Mouse (Mus musculus) forebrain, postnatal 0 days (tissue): ENCODE data around the gene Adra1b. TPM values are rescaled to one million over a fixed set of nuclear protein-coding genes. Genes with fewer than 3 reads are reported as not detected.

Experiments
- ATAC-seq: fragments of 200-750 bp; cut with Nextera tagmentation; 2 replicates; pipeline ENCODE4 v1.8.0; 2017; ENCODE audit warnings: mild to moderate bottlenecking, moderate library complexity
- DNase-seq: peaks from one replicate; pipeline ENCODE4 v3.0.0-alpha.2; 2015
- H3K27ac ChIP-seq: fragments of 300-500 bp; sonication (generic); 2 replicates; pipeline ENCODE4 v1.5.1; 2014; ENCODE audit warnings: low read depth, mild to moderate bottlenecking, antibody characterized with exemption, low read length, moderate library complexity, mixed read lengths
- H3K27me3 ChIP-seq: fragments of 300-500 bp; sonication (generic); 2 replicates; pipeline ENCODE4 v1.6.1; 2014; ENCODE audit warnings: mild to moderate bottlenecking, low read length, mixed read lengths; ENCODE audit not compliant: insufficient read depth
- H3K36me3 ChIP-seq: fragments of 300-500 bp; sonication (generic); 2 replicates; pipeline ENCODE4 v1.6.1; 2014; ENCODE audit warnings: mild to moderate bottlenecking, moderate library complexity; ENCODE audit not compliant: insufficient read depth
- H3K4me1 ChIP-seq: fragments of 300-500 bp; sonication (generic); 2 replicates; pipeline ENCODE4 v1.6.1; 2014; ENCODE audit warnings: antibody characterized with exemption; ENCODE audit not compliant: insufficient read depth
- H3K4me2 ChIP-seq: fragments of 300-500 bp; sonication (generic); 2 replicates; pipeline ENCODE4 v1.6.1; 2014; ENCODE audit warnings: low read depth, mild to moderate bottlenecking, moderate library complexity
- H3K4me3 ChIP-seq: fragments of 300-500 bp; sonication (generic); 2 replicates; pipeline ENCODE4 v1.5.1; 2014; ENCODE audit warnings: low read depth, low read length, mixed read lengths
- H3K9ac ChIP-seq: fragments of 300-500 bp; sonication (generic); 2 replicates; pipeline ENCODE4 v1.6.1; 2014; ENCODE audit warnings: mild to moderate bottlenecking
- H3K9me3 ChIP-seq: fragments of 300-500 bp; sonication (generic); 2 replicates; pipeline ENCODE4 v1.6.1; 2016; ENCODE audit warnings: low read length
- CTCF ChIP-seq: sonication (generic); IDR thresholded peaks from 2 replicates; pipeline ENCODE4 v1.5.1; 2016; ENCODE audit warnings: antibody characterized with exemption, control low read depth, low read depth
- WGBS: fragments of 180-500 bp; shearing (Covaris S2); extraction: QIAGEN DNeasy Blood & Tissue Kit; methylation state at CpG from one replicate; pipeline ENCODE4 v1.1.7; 2014; 5-methylcytosine and 5-hydroxymethylcytosine counted together
- polyA plus RNA-seq: library from polyadenylated mRNA; unstranded; fragments of >200 nt; fragmentation: Nextera tagmentation; extraction: Ambion mirVana; gene quantifications from 2 replicates; pipeline ENCODE4 v1.2.1, GENCODE M21; 2015
- total RNA-seq: library from RNA; depleted of rRNA; stranded (reverse); fragments of >200 nt; gene quantifications from 2 replicates; pipeline ENCODE4 v1.2.3, GENCODE M21; 2014; rRNA removed

Gene Adra1b
- total and polyA plus RNA-seq, 2 experiments from 2014 or later, result 6.5 to 12.1 TPM

GRCm38 (mm10) chr11:43747233-43748226, 153.5 kb downstream of the Adra1b start, which contains the start of gene Ttc1:
Gene Ttc1, minus strand, starts transcription at chr11:43748008.
- ATAC-seq (peak; percentile 99), DNase-seq (peak; percentile 98)
- no peaks in the 10 kb centered on the region for H3K9me3 ChIP-seq
- H3K4me2 ChIP-seq, result peak within 1 kb of the TSS; percentile 65
- no peak for TF ChIP-seq CTCF
- H3K4me3 ChIP-seq, result peak within 1 kb of the TSS; percentile 61
- H3K36me3 ChIP-seq, result peaks cover 22% of the 10 kb centered on the region
- peak within 1 kb of the TSS; percentile 60 for H3K9ac ChIP-seq
- H3K27ac ChIP-seq, result peak within 1 kb of the TSS; percentile 47
- 3% methylated on average over 47 of the region's 47 CpGs for WGBS
- no peaks in the 10 kb centered on the region for H3K27me3 ChIP-seq
- H3K4me1 ChIP-seq, result peaks cover 4% of the 10 kb centered on the region; the same call in 1 of the 2 replicates

GRCm38 (mm10) chr11:43728737-43729301, 172.2 kb downstream of the Adra1b start:
- no peak overlapping the region for H3K4me2 ChIP-seq
- no peak overlapping the region for H3K4me3 ChIP-seq
- H3K36me3 ChIP-seq, result peaks cover 42% of the 10 kb centered on the region
- no peak for ATAC-seq
- no peak overlapping the region for H3K27ac ChIP-seq
- no peak overlapping the region for H3K9ac ChIP-seq
- DNase-seq, result peak; percentile 23
- 0 out of 2 replicates have a peak, but pooled peaks have one; percentile 7 for TF ChIP-seq CTCF
- 90% methylated on average over 7 of the region's 7 CpGs for WGBS
- H3K27me3 ChIP-seq, result no peaks in the 10 kb centered on the region
- no peaks in the 10 kb centered on the region for H3K9me3 ChIP-seq
- H3K4me1 ChIP-seq, result no peaks in the 10 kb centered on the region

GRCm38 (mm10) chr11:43727796-43728195, 173.2 kb downstream of the Adra1b start:
- no peak overlapping the region for H3K27ac ChIP-seq
- TF ChIP-seq CTCF, result no peak
- H3K27me3 ChIP-seq, result no peaks in the 10 kb centered on the region
- no peaks in the 10 kb centered on the region for H3K9me3 ChIP-seq
- no peak overlapping the region for H3K4me3 ChIP-seq
- H3K9ac ChIP-seq, result no peak overlapping the region
- WGBS, result 87% methylated on average over 7 of the region's 7 CpGs
- peaks cover 37% of the 10 kb centered on the region for H3K36me3 ChIP-seq
- no peak for ATAC-seq
- no peaks in the 10 kb centered on the region for H3K4me1 ChIP-seq
- no peak for DNase-seq
- H3K4me2 ChIP-seq, result no peak overlapping the region

Other genes starting within 250 kb of the Adra1b start
- gene Pwwp2a, start 219.2 kb downstream of the Adra1b start, total RNA-seq, result 26.2 and 29.8 TPM in 2 replicates
- gene Pwwp2a, start 219.2 kb downstream of the Adra1b start, polyA plus RNA-seq, result 12.2 and 16.6 TPM in 2 replicates
- 38.6 and 70.0 TPM in 2 replicates for gene Ttc1, start 153.2 kb downstream of the Adra1b start, total RNA-seq
- gene Ttc1, start 153.2 kb downstream of the Adra1b start, polyA plus RNA-seq, result 71.3 and 76.9 TPM in 2 replicates